Mouse (Mus musculus) stomach, embryonic 14.5 days (tissue): Measurements from ENCODE around the gene Hist1h2bj. TPM values are rescaled to one million over a fixed set of nuclear protein-coding genes. Genes with fewer than 3 reads are reported as not detected.
"Not testable (repeated sequence)": the region's sequence is repeated elsewhere in the genome, so short reads cannot be mapped to it uniquely, and the experiment has no call there.

Experiments
- ATAC-seq: fragments of 200-750 bp; cut with Nextera tagmentation; 2 replicates; pipeline ENCODE4 v1.8.0; 2017; ENCODE audit warnings: low read depth, moderate TSS enrichment; ENCODE audit not compliant: insufficient number of reproducible peaks, insufficient read depth, low FRiP score
- H3K27ac ChIP-seq: fragments of 300-500 bp; sonication (generic); 2 replicates; pipeline ENCODE4 v1.5.1; 2014; ENCODE audit warnings: mild to moderate bottlenecking, low read length, moderate library complexity, mixed read lengths
- H3K27me3 ChIP-seq: fragments of 300-500 bp; sonication (generic); 2 replicates; pipeline ENCODE4 v1.6.1; 2014; ENCODE audit warnings: low read length, control low read depth, mixed read lengths; ENCODE audit not compliant: control insufficient read depth, insufficient read depth
- H3K36me3 ChIP-seq: fragments of 300-500 bp; sonication (generic); 2 replicates; pipeline ENCODE4 v1.6.1; 2014; ENCODE audit warnings: mild to moderate bottlenecking, control low read depth, low read length, moderate library complexity, mixed read lengths; ENCODE audit not compliant: control insufficient read depth, insufficient read depth
- H3K4me1 ChIP-seq: fragments of 300-500 bp; sonication (generic); 2 replicates; pipeline ENCODE4 v1.6.1; 2014; ENCODE audit warnings: low read length, control low read depth, mixed read lengths; ENCODE audit not compliant: control insufficient read depth, insufficient read depth
- H3K4me2 ChIP-seq: fragments of 300-500 bp; sonication (generic); replicated peaks from 2 replicates; pipeline ENCODE4 v1.6.1; 2014; ENCODE audit warnings: low read depth, low read length, control low read depth
- H3K4me3 ChIP-seq: fragments of 300-500 bp; sonication (generic); 2 replicates; pipeline ENCODE4 v1.5.1; 2014; ENCODE audit warnings: low read depth, low read length, control low read depth
- H3K9ac ChIP-seq: fragments of 300-500 bp; sonication (generic); replicated peaks from 2 replicates; pipeline ENCODE4 v1.6.1; 2014; ENCODE audit warnings: low read depth, mild to moderate bottlenecking, control low read depth, low read length, moderate library complexity, mixed read lengths
- H3K9me3 ChIP-seq: fragments of 300-500 bp; sonication (generic); 2 replicates; pipeline ENCODE4 v1.6.1; 2016; ENCODE audit warnings: low read depth, low read length, control low read depth; ENCODE audit not compliant: control insufficient read depth
- WGBS: fragments of 180-500 bp; shearing (Covaris S2); extraction: QIAGEN DNeasy Blood & Tissue Kit; methylation state at CpG from one replicate; pipeline ENCODE4 v1.1.7; 2014; 5-methylcytosine and 5-hydroxymethylcytosine counted together
- polyA plus RNA-seq: library from polyadenylated mRNA; unstranded; fragments of >200 nt; fragmentation: Nextera tagmentation; extraction: Ambion mirVana; gene quantifications from 2 replicates; pipeline ENCODE4 v1.2.1, GENCODE M21; 2014

Gene Hist1h2bj
- 8.6 and 12.4 TPM in 2 replicates for polyA plus RNA-seq

- H3K4me1 ChIP-seq, H3K27me3 ChIP-seq, H3K36me3 ChIP-seq, H3K9me3 ChIP-seq: not testable (repeated sequence)
- ATAC-seq, result peak; percentile 94
- WGBS, result 0% methylated on average over 33 of the region's 80 CpGs
- Histone ChIP-seq H3K4me2 (peak within 1 kb of the TSS; percentile 73), H3K27ac (peak within 1 kb of the TSS; percentile 95), H3K4me3 (peak within 1 kb of the TSS; percentile 40), H3K9ac (peak within 1 kb of the TSS; percentile 41)
These were observed at the start of gene Hist1h2bj, which contains the start of gene Hist1h2ag for GRCm38 (mm10) chr13:22042568-22043502. Gene Hist1h2bj, plus strand, starts transcription at chr13:22043214. Gene Hist1h2ag, minus strand, starts transcription at chr13:22042944.

GRCm38 (mm10) chr13:21993957-21994738, 48.9 kb upstream of the Hist1h2bj start:
- no peaks in the 10 kb centered on the region for H3K36me3 ChIP-seq
- H3K4me2 ChIP-seq, result no peak overlapping the region
- 3% methylated on average over 22 of the region's 22 CpGs for WGBS
- no peak overlapping the region for H3K27ac ChIP-seq
- no peak overlapping the region for H3K9ac ChIP-seq
- ATAC-seq, result no peak
- peaks cover 28% of the 10 kb centered on the region for H3K27me3 ChIP-seq
- no peaks in the 10 kb centered on the region for H3K9me3 ChIP-seq
- no peak overlapping the region for H3K4me3 ChIP-seq
- 0 out of 2 replicates have a peak, but pooled peaks cover 3% of the 10 kb centered on the region for H3K4me1 ChIP-seq

- Histone ChIP-seq H3K9me3 (no peaks in the 10 kb centered on the region), H3K4me1 (0 out of 2 replicates have a peak, but pooled peaks cover 3% of the 10 kb centered on the region), H3K9ac (no peak overlapping the region), H3K27me3 (peaks cover 35% of the 10 kb centered on the region), H3K27ac (no peak overlapping the region), H3K4me2 (peak overlapping the region; percentile 52), H3K4me3 (peak overlapping the region; percentile 33), H3K36me3 (no peaks in the 10 kb centered on the region)
- no peak for ATAC-seq
- 4% methylated on average over 8 of the region's 8 CpGs for WGBS
These were observed 48.1 kb upstream of the Hist1h2bj start for GRCm38 (mm10) chr13:21994896-21995295.

GRCm38 (mm10) chr13:21995331-21995914, 47.6 kb upstream of the Hist1h2bj start:
- Histone ChIP-seq H3K27ac (no peak overlapping the region), H3K9me3 (no peaks in the 10 kb centered on the region), H3K4me1 (0 out of 2 replicates have a peak, but pooled peaks cover 3% of the 10 kb centered on the region), H3K9ac (no peak overlapping the region), H3K4me3 (peak overlapping the region; percentile 33), H3K36me3 (no peaks in the 10 kb centered on the region), H3K4me2 (peak overlapping the region; percentile 52), H3K27me3 (peaks cover 40% of the 10 kb centered on the region)
- 1% methylated on average over 21 of the region's 21 CpGs for WGBS
- no peak for ATAC-seq

GRCm38 (mm10) chr13:21996101-21996839, 46.7 kb upstream of the Hist1h2bj start:
- no peaks in the 10 kb centered on the region for H3K9me3 ChIP-seq
- no peak for ATAC-seq
- H3K4me1 ChIP-seq, result 0 out of 2 replicates have a peak, but pooled peaks cover 3% of the 10 kb centered on the region
- peak overlapping the region; percentile 52 for H3K4me2 ChIP-seq
- H3K27me3 ChIP-seq, result peaks cover 48% of the 10 kb centered on the region
- H3K9ac ChIP-seq, result no peak overlapping the region
- WGBS, result 2% methylated on average over 12 of the region's 12 CpGs
- H3K27ac ChIP-seq, result no peak overlapping the region
- H3K4me3 ChIP-seq, result peak overlapping the region; percentile 33
- no peaks in the 10 kb centered on the region for H3K36me3 ChIP-seq

- peaks cover 51% of the 10 kb centered on the region for H3K27me3 ChIP-seq
- 0 out of 2 replicates have a peak, but pooled peaks cover 3% of the 10 kb centered on the region for H3K4me1 ChIP-seq
- H3K4me2 ChIP-seq, result peak overlapping the region; percentile 52
- peak overlapping the region; percentile 33; the same call in 1 of the 2 replicates for H3K4me3 ChIP-seq
- no peaks in the 10 kb centered on the region for H3K9me3 ChIP-seq
- no peaks in the 10 kb centered on the region for H3K36me3 ChIP-seq
- no peak overlapping the region for H3K27ac ChIP-seq
- ATAC-seq, result no peak
- no peak overlapping the region for H3K9ac ChIP-seq
- WGBS, result 2% methylated on average over 13 of the region's 13 CpGs
These were observed 46.2 kb upstream of the Hist1h2bj start for GRCm38 (mm10) chr13:21996840-21997185.

- no peak overlapping the region for H3K27ac ChIP-seq
- H3K9me3 ChIP-seq, result no peaks in the 10 kb centered on the region
- no peak for ATAC-seq
- peak overlapping the region; percentile 52 for H3K4me2 ChIP-seq
- no peaks in the 10 kb centered on the region for H3K36me3 ChIP-seq
- H3K4me1 ChIP-seq, result 0 out of 2 replicates have a peak, but pooled peaks cover 3% of the 10 kb centered on the region
- H3K4me3 ChIP-seq, result 0 out of 2 replicates have a peak overlapping the region, but pooled peaks have one; percentile 33
- 1% methylated on average over 21 of the region's 21 CpGs for WGBS
- H3K27me3 ChIP-seq, result peaks cover 51% of the 10 kb centered on the region
- no peak overlapping the region for H3K9ac ChIP-seq
These were observed 45.7 kb upstream of the Hist1h2bj start for GRCm38 (mm10) chr13:21997201-21997820.
